Comparison of ENCODE assay signal across 31 mouse cellular contexts in genomic region chr9:118934319-118934718, GRCm38 (mm10). TPM values are rescaled to one million over a fixed set of nuclear protein-coding genes. Genes with fewer than 3 reads are reported as not detected.
A peak's percentile ranks its signal among the peaks of the same experiment; 100 is the strongest.
DNase-seq lines count a peak whose midpoint lies in the region; ATAC-seq and TF ChIP-seq lines count a peak whose summit lies in the region.
"Had no signal": no experiment of that assay in that cellular context is flagged by ENCODE, and none has a peak within 500 bp of the region (broad histone marks: within the 10 kb centered on the region; RNA-seq: fewer than 3 reads in every experiment).

No protein-coding gene starts in this region.

- TF ChIP-seq CTCF in testis, adult 2 months (IDR thresholded peaks at IDR 0.05; ENCODE audit: control insufficient read depth, insufficient read depth, insufficient replicate concordance, low read depth, low read length), result no peak
- no peak for TF ChIP-seq CTCF in stomach, postnatal 0 days (IDR thresholded peaks at IDR 0.05; ENCODE audit: low read depth)

- no peaks in the 10 kb centered on the region for H3K9me3 ChIP-seq in kidney, embryonic 16.5 days (ENCODE audit: low read length)
- H3K9me3 ChIP-seq in stomach, postnatal 0 days (ENCODE audit: control insufficient read depth, low read length), result no peaks in the 10 kb centered on the region
- H3K9me3 ChIP-seq: embryonic facial prominence, embryonic 12.5 days; forebrain, embryonic 10.5 days; forebrain, embryonic 15.5 days; heart, embryonic 12.5 days; hindbrain, embryonic 12.5 days; limb, embryonic 12.5 days; liver, embryonic 15.5 days; midbrain, embryonic 10.5 days had no signal

- peak overlapping the region; percentile 16; the same call in 1 of the 2 replicates for H3K27ac ChIP-seq in kidney, embryonic 16.5 days (ENCODE audit: low read length)
- H3K27ac ChIP-seq in testis, adult 2 months (ENCODE audit: control insufficient read depth, insufficient read depth, low read depth, low read length), result peak overlapping the region; percentile 42
- no peak overlapping the region for H3K27ac ChIP-seq in stomach, postnatal 0 days (replicated peaks)
- H3K27ac ChIP-seq: embryonic facial prominence, embryonic 12.5 days; forebrain, embryonic 10.5 days; forebrain, embryonic 15.5 days; hindbrain, embryonic 12.5 days; hindbrain, postnatal 0 days; layer of hippocampus, adult 2 months; left cerebral cortex, adult 2 months; limb, embryonic 12.5 days; liver, embryonic 15.5 days; midbrain, embryonic 10.5 days had no signal

- H3K4me3 ChIP-seq in kidney, embryonic 16.5 days (ENCODE audit: low read length), result no peak overlapping the region
- H3K4me3 ChIP-seq in testis, adult 2 months (ENCODE audit: control insufficient read depth, low read depth, low read length), result no peak overlapping the region
- H3K4me3 ChIP-seq in stomach, postnatal 0 days (ENCODE audit: low read depth, low read length), result no peak overlapping the region
- H3K4me3 ChIP-seq: embryonic facial prominence, embryonic 12.5 days; forebrain, embryonic 10.5 days; forebrain, embryonic 15.5 days; heart, embryonic 12.5 days; hindbrain, embryonic 12.5 days; layer of hippocampus, adult 2 months; left cerebral cortex, adult 2 months; limb, embryonic 12.5 days; liver, embryonic 15.5 days; midbrain, embryonic 10.5 days had no signal

- no peak for TF ChIP-seq EP300 in stomach, postnatal 0 days (optimal IDR thresholded peaks at IDR 0.05)

- H3K4me2 ChIP-seq in kidney, embryonic 16.5 days (replicated peaks; ENCODE audit: low read depth, low read length), result no peak overlapping the region
- H3K4me2 ChIP-seq in stomach, postnatal 0 days (replicated peaks; ENCODE audit: low read depth), result no peak overlapping the region
- H3K4me2 ChIP-seq: embryonic facial prominence, embryonic 12.5 days; forebrain, embryonic 15.5 days; heart, embryonic 12.5 days; hindbrain, embryonic 12.5 days; limb, embryonic 12.5 days; liver, embryonic 15.5 days had no signal

- peaks cover 57% of the 10 kb centered on the region for H3K4me1 ChIP-seq in kidney, embryonic 16.5 days (ENCODE audit: insufficient read depth, low read length)
- H3K4me1 ChIP-seq in testis, adult 2 months (ENCODE audit: control insufficient read depth, insufficient read depth, low read length), result peaks cover 2% of the 10 kb centered on the region; the same call in 1 of the 2 replicates
- no peaks in the 10 kb centered on the region for H3K4me1 ChIP-seq in stomach, postnatal 0 days (replicated peaks; ENCODE audit: control insufficient read depth, insufficient read depth)

- no peaks in the 10 kb centered on the region for H3K36me3 ChIP-seq in kidney, embryonic 16.5 days (ENCODE audit: insufficient read depth, low read length)
- H3K36me3 ChIP-seq in testis, adult 2 months (ENCODE audit: control insufficient read depth, insufficient read depth, low read length), result no peaks in the 10 kb centered on the region
- H3K36me3 ChIP-seq in stomach, postnatal 0 days (ENCODE audit: control insufficient read depth, insufficient read depth, low read length), result no peaks in the 10 kb centered on the region
- H3K36me3 ChIP-seq: forebrain, embryonic 10.5 days; forebrain, embryonic 15.5 days; G1E; hindbrain, embryonic 12.5 days; liver, embryonic 15.5 days; midbrain, embryonic 10.5 days had no signal

- ATAC-seq in kidney, embryonic 16.5 days (ENCODE audit: low FRiP score, low TSS enrichment), result no peak
- ATAC-seq in stomach, postnatal 0 days (ENCODE audit: low FRiP score, low TSS enrichment), result peak; percentile 22; the same call in 1 of the 2 replicates
- ATAC-seq: forebrain, embryonic 15.5 days; hindbrain, postnatal 0 days; midbrain, embryonic 16.5 days had no signal

- no peaks in the 10 kb centered on the region for H3K27me3 ChIP-seq in kidney, embryonic 16.5 days (ENCODE audit: insufficient read depth, low read length)
- H3K27me3 ChIP-seq in testis, adult 2 months (ENCODE audit: control insufficient read depth, insufficient read depth, low read length), result no peaks in the 10 kb centered on the region
- no peaks in the 10 kb centered on the region for H3K27me3 ChIP-seq in stomach, postnatal 0 days (ENCODE audit: control insufficient read depth, insufficient read depth, low read length)
- H3K27me3 ChIP-seq: embryonic facial prominence, embryonic 12.5 days; forebrain, embryonic 15.5 days; heart, embryonic 12.5 days; hindbrain, embryonic 12.5 days; limb, embryonic 12.5 days; liver, embryonic 15.5 days had no signal

- 0 out of 2 replicates have a peak overlapping the region, but pooled peaks have one; percentile 15 for H3K9ac ChIP-seq in kidney, embryonic 16.5 days (replicated peaks; ENCODE audit: low read length)
- H3K9ac ChIP-seq in stomach, postnatal 0 days (ENCODE audit: low read length), result no peak overlapping the region
- H3K9ac ChIP-seq: embryonic facial prominence, embryonic 12.5 days; forebrain, embryonic 15.5 days; heart, embryonic 12.5 days; hindbrain, embryonic 12.5 days; limb, embryonic 12.5 days; liver, embryonic 15.5 days had no signal

- 53% methylated on average over 12 of the region's 12 CpGs for WGBS in kidney, embryonic 16.5 days
- WGBS in stomach, postnatal 0 days, result 48% methylated on average over 12 of the region's 12 CpGs

- DNase-seq in heart, adult 11 months, result peak; percentile 91
- DNase-seq in heart, adult 18-20 months, result no peak
- no peak for DNase-seq in kidney, postnatal 10 days
- DNase-seq in testis, postnatal 14 days (ENCODE audit: low spot score), result no peak
- no peak for DNase-seq in stomach, postnatal 0 days (ENCODE audit: low spot score)
- DNase-seq in embryo, embryonic 9.5 days (ENCODE audit: extremely low spot score), result no peak
- DNase-seq: adrenal gland, adult 8-10 months; cerebellum, adult 11 months; cerebellum, adult 9-10 months; cerebellum, postnatal 36 days; kidney, adult 18-20 months; kidney, postnatal 36 days; right cerebral cortex, postnatal 25 days; spleen, adult 18-20 months; thymus, adult 18-20 months; thymus, postnatal 25 days had no signal

- no peak for TF ChIP-seq POLR2A in testis, adult 2 months (IDR thresholded peaks at IDR 0.05; ENCODE audit: control insufficient read depth, low read depth, low read length)

RNA-seq across cellular contexts. Expression of gene Ctdspl, which starts 8.1 kb away (rescaled TPM):
- 10 to 100 TPM; 10.6 to 12.8 TPM for total RNA-seq in heart, adult 18-20 months (2021)
- 27.5 and 30.7 TPM in 2 replicates for polyA plus RNA-seq in kidney, embryonic 16.5 days (2015; fragmentation: Nextera tagmentation; extraction: Ambion mirVana)
- polyA plus RNA-seq in testis, adult 2 months (2012; rRNA removed), result 7.8 and 8.1 TPM in 2 replicates
- 7.4 and 9.0 TPM in 2 replicates for polyA plus RNA-seq in stomach, postnatal 0 days (2015; fragmentation: Nextera tagmentation; extraction: Ambion mirVana)
- polyA plus RNA-seq: G1E had no signal
